Mouse (Mus musculus): ENCODE measurements at regions not wholly inside any gene's neighbourhood (a gene's known extent, or its start where the extent isn't known, plus 50 kb on each side); places are given as distances from the start of the nearest gene placed in this dataset.
A peak's percentile ranks its signal among the peaks of the same experiment; 100 is the strongest.
"Not testable (repeated sequence)": the region's sequence is repeated elsewhere in the genome, so short reads cannot be mapped to it uniquely, and the experiment has no call there.

DNA sequence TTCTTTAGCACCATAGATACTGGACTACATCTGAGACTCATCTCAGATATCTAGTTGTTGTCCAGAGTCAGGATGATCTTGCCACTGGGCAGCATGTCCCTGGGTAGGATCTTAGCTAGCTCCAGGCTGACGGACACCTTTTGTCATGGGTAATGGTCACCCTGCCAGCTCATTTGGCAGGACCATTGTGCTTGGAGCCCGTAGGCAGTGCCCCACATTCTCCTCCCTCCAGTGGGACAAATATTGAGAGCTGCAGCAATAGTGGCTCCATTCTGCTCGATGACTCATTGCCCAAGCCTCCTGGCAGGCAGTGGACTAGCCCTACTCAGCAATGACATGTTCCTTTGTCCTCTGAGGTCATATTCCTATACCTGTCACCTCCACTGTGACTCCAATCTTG, 258.9 kb upstream of the Tmpo start:
- Histone ChIP-seq H3K27me3 (ENCODE audit: control insufficient read depth, insufficient read depth, low read length) (no peaks in the 10 kb centered on the region), H3K4me3 (replicated peaks; ENCODE audit: insufficient read depth, low read depth, low read length) (no peak overlapping the region), H3K27ac (ENCODE audit: insufficient read depth, low read length) (no peak overlapping the region), H3K4me1 (ENCODE audit: control insufficient read depth, insufficient read depth, low read length) (no peaks in the 10 kb centered on the region)
- no peak for TF ChIP-seq CTCF (IDR thresholded peaks at IDR 0.05; ENCODE audit: borderline replicate concordance, insufficient read depth, low read depth, low read length)
- WGBS, result 27% methylated on average over 3 of the region's 3 CpGs
- peak in 1 of 2 experiments; percentile 14 for DNase-seq

- Histone ChIP-seq H3K4me3 (replicated peaks; ENCODE audit: insufficient read depth, low read depth, low read length) (no peak overlapping the region), H3K27ac (ENCODE audit: insufficient read depth, low read length) (no peak overlapping the region), H3K27me3 (ENCODE audit: control insufficient read depth, insufficient read depth, low read length) (no peaks in the 10 kb centered on the region), H3K4me1 (ENCODE audit: control insufficient read depth, insufficient read depth, low read length) (no peaks in the 10 kb centered on the region)
- TF ChIP-seq CTCF (IDR thresholded peaks at IDR 0.05; ENCODE audit: borderline replicate concordance, insufficient read depth, low read depth, low read length) (no peak), POLR2A (IDR thresholded peaks at IDR 0.05; ENCODE audit: borderline replicate concordance, insufficient read depth, low read length) (no peak)
- 74% methylated on average over 5 of the region's 5 CpGs for WGBS
- no peak for DNase-seq
Observed at GRCm38 (mm10) chr10:91437917-91438316, 256.8 kb upstream of the Tmpo start.

- TF ChIP-seq POLR2A (IDR thresholded peaks at IDR 0.05; ENCODE audit: borderline replicate concordance, insufficient read depth, low read length) (no peak), CTCF (IDR thresholded peaks at IDR 0.05; ENCODE audit: borderline replicate concordance, insufficient read depth, low read depth, low read length) (no peak)
- 28% methylated on average over 9 of the region's 9 CpGs for WGBS
Observed at GRCm38 (mm10) chr10:91436091-91436569, 255.0 kb upstream of the Tmpo start.

DNA sequence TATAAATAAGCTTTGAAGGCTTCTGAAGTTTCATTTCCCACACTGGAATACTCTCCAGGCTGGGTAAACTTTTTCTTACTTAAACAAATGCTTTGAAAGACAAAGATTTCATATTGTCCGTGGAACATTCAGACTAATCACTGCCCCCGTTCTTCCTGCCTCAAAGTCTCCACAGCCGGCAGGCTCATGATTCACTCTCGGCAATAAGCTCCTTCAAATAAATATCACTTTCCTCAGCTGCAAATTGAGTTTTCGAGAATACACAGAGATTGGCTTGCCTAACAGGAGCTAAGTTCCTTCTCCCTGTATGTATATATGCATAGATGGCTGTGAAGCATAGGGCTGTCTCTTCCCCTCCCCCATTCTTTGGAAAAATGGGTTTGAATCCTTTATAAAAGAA, 249.2 kb upstream of the Tmpo start:
- 85% methylated on average over 5 of the region's 5 CpGs for WGBS
- no peak overlapping the region for H3K27ac ChIP-seq (ENCODE audit: insufficient read depth, low read length)
- no peak overlapping the region for H3K4me3 ChIP-seq (replicated peaks; ENCODE audit: insufficient read depth, low read depth, low read length)
- H3K4me1 ChIP-seq (ENCODE audit: control insufficient read depth, insufficient read depth, low read length), result no peaks in the 10 kb centered on the region
- DNase-seq, result no peak
- H3K27me3 ChIP-seq (ENCODE audit: control insufficient read depth, insufficient read depth, low read length), result no peaks in the 10 kb centered on the region
- TF ChIP-seq CTCF (IDR thresholded peaks at IDR 0.05; ENCODE audit: borderline replicate concordance, insufficient read depth, low read depth, low read length) (no peak), POLR2A (IDR thresholded peaks at IDR 0.05; ENCODE audit: borderline replicate concordance, insufficient read depth, low read length) (no peak)

More at GRCm38 (mm10) chr10:91436091-91436569, 255.0 kb upstream of the Tmpo start:
- no peak overlapping the region for H3K4me3 ChIP-seq (replicated peaks; ENCODE audit: insufficient read depth, low read depth, low read length)
- H3K27ac ChIP-seq (ENCODE audit: insufficient read depth, low read length), result no peak overlapping the region
- H3K27me3 ChIP-seq (ENCODE audit: control insufficient read depth, insufficient read depth, low read length), result no peaks in the 10 kb centered on the region
- H3K4me1 ChIP-seq (ENCODE audit: control insufficient read depth, insufficient read depth, low read length), result no peaks in the 10 kb centered on the region
- no peak for DNase-seq

DNA sequence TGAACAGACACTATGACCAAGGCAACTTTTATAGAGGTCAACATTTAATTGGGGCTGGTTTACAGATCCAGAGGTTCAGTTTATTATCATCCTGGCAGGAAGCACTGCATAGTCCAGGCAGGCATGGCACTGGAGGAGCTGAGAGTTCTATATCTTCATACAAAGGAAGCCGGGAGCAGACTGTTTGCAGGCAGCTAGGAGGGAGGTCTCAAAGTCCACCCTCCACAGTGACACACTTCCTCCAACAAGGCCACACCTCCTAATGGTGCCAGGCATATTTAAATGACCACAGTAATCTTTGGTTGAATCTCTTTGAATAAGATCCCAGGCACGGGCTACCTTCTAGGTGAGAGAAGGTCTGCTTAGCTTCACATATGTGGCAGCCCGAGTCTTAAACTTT, 245.5 kb upstream of the Tmpo start:
- DNase-seq, result no peak
- 94% methylated on average over 3 of the region's 3 CpGs for WGBS
- H3K4me3 ChIP-seq (replicated peaks; ENCODE audit: insufficient read depth, low read depth, low read length), result no peak overlapping the region
- no peaks in the 10 kb centered on the region for H3K4me1 ChIP-seq (ENCODE audit: control insufficient read depth, insufficient read depth, low read length)
- H3K27ac ChIP-seq (ENCODE audit: insufficient read depth, low read length), result no peak overlapping the region
- no peaks in the 10 kb centered on the region for H3K27me3 ChIP-seq (ENCODE audit: control insufficient read depth, insufficient read depth, low read length)
- TF ChIP-seq POLR2A (IDR thresholded peaks at IDR 0.05; ENCODE audit: borderline replicate concordance, insufficient read depth, low read length), result no peak
- no peak for TF ChIP-seq CTCF (IDR thresholded peaks at IDR 0.05; ENCODE audit: borderline replicate concordance, insufficient read depth, low read depth, low read length)

- H3K4me3 ChIP-seq (replicated peaks; ENCODE audit: insufficient read depth, low read depth, low read length); DNase-seq; H3K4me1 ChIP-seq (ENCODE audit: control insufficient read depth, insufficient read depth, low read length); H3K27me3 ChIP-seq (ENCODE audit: control insufficient read depth, insufficient read depth, low read length); H3K27ac ChIP-seq (ENCODE audit: insufficient read depth, low read length): not testable (repeated sequence)
- WGBS, result 72% methylated on average over 7 of the region's 7 CpGs
Observed at GRCm38 (mm10) chr10:91425625-91426385, 244.7 kb upstream of the Tmpo start.

DNA sequence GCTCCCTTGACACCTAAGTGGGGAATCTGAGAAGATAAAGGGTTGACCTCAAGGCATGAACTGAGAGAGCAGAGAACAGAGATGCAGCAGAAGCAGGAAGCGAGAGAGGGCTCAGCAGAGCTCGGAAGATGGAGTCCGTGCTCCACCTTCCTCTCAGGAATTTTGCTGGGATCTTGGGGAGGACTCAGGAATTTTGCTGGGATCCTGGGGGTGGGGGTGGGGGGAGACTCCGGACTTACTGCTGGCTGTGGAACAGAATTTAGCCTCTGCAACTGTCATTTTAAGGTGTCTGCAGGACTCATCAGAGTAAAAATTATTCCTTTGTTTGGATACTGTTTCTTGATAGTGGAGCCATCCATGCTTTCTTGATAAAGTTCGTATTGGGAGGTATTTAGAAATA, 243.7 kb upstream of the Tmpo start:
- no peak overlapping the region for H3K27ac ChIP-seq (ENCODE audit: insufficient read depth, low read length)
- DNase-seq, result no peak
- 73% methylated on average over 5 of the region's 5 CpGs for WGBS
- no peak overlapping the region for H3K4me3 ChIP-seq (replicated peaks; ENCODE audit: insufficient read depth, low read depth, low read length)
- no peaks in the 10 kb centered on the region; the same call in 1 of the 2 replicates for H3K27me3 ChIP-seq (ENCODE audit: control insufficient read depth, insufficient read depth, low read length)
- TF ChIP-seq CTCF (IDR thresholded peaks at IDR 0.05; ENCODE audit: borderline replicate concordance, insufficient read depth, low read depth, low read length), result no peak
- TF ChIP-seq POLR2A (IDR thresholded peaks at IDR 0.05; ENCODE audit: borderline replicate concordance, insufficient read depth, low read length), result no peak
- no peaks in the 10 kb centered on the region for H3K4me1 ChIP-seq (ENCODE audit: control insufficient read depth, insufficient read depth, low read length)

DNA sequence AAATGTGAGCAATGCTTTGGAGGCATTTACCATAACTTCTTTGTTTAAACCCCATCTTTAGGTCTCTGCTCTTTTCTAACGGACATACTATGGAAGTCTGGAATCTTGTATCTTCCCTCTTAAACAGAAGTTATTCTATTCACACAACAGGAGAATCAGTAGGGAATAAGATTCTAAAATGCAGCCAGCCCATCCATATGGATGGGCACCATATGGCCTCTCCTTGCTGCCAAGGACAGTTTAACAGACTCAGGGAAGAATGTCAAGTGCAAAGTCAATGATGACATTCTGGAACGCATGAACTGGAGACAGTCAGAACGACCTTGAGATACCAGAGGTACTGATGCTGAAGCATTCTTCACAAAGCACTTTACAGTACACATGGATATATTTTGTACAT, 206.1 kb upstream of the Tmpo start:
- Histone ChIP-seq H3K4me3 (replicated peaks; ENCODE audit: insufficient read depth, low read depth, low read length) (no peak overlapping the region), H3K27ac (ENCODE audit: insufficient read depth, low read length) (no peak overlapping the region), H3K4me1 (ENCODE audit: control insufficient read depth, insufficient read depth, low read length) (peaks cover 12% of the 10 kb centered on the region; the same call in 1 of the 2 replicates), H3K27me3 (ENCODE audit: control insufficient read depth, insufficient read depth, low read length) (no peaks in the 10 kb centered on the region)
- WGBS, result 11% methylated on average over 3 of the region's 3 CpGs
- no peak for TF ChIP-seq CTCF (IDR thresholded peaks at IDR 0.05; ENCODE audit: borderline replicate concordance, insufficient read depth, low read depth, low read length)
- TF ChIP-seq POLR2A (IDR thresholded peaks at IDR 0.05; ENCODE audit: borderline replicate concordance, insufficient read depth, low read length), result no peak
- peak; percentile 34 to 62 for DNase-seq
